Mouse (Mus musculus) adrenal gland, postnatal 4 days (tissue): ENCODE results near the gene Ipcef1. TPM values are rescaled to one million over a fixed set of nuclear protein-coding genes. Genes with fewer than 3 reads are reported as not detected.
"Not testable (repeated sequence)": the region's sequence is repeated elsewhere in the genome, so short reads cannot be mapped to it uniquely, and the experiment has no call there.

Source experiments
- DNase-seq, 2 experiments: peaks; one replicate each; pipeline ENCODE4 v3.0.0; 2021 to 2022; ENCODE audit warnings: low spot score in 2 of 2, mixed read lengths in 2 of 2
- total RNA-seq, 2 experiments: library from RNA; stranded (reverse); gene quantifications; 2 replicates each; pipeline ENCODE4 v1.2.3; 2021

Gene Ipcef1
- total RNA-seq, 2 experiments from 2014 or later = 0.45 to 2.1 TPM

DNA sequence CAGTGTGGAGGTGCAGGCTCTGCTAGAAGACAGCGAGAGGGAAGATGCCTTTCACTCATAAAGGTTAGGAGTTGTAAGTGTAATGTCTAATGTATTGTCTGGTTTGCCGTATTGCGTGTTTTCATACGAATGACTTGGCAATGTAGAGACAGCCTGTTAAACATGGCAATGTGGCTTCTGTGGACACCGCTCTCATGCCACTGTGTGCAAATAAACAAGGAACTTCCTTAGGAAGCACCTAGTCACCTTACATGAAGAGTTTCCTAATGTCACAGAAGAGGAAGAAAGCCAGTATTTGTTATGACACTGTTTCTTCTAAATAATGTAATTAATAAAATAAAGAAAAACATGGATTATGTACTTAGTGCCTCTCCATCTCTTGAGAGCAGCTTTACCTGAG, 15.1 kb downstream of the Ipcef1 start:
- no peak for DNase-seq

GRCm38 (mm10) chr10:7035547-7035946, 16.7 kb downstream of the Ipcef1 start:
- DNase-seq = no peak

- no peak for DNase-seq
These were observed 18.8 kb downstream of the Ipcef1 start for GRCm38 (mm10) chr10:7033459-7033858.

DNA sequence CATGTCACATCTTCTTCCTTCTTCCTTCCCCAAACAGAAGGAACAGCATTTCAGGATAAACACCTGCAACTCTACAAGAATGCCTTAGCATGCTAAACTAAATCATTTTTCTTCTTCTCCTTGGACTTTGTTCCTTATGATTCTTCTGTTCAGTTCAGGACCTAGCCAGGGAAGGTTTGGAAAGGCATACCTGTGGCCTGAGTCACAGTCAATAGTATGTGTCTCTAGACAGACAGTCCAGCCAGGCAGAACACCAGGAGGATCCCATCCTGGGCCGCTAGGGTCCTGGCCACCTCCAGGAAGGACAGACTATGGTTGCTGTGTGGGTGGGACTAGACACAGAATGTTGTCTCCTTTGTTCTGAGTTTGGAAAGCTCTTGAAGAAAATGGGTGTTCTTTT, 27.2 kb downstream of the Ipcef1 start:
- DNase-seq = no peak

- no peak for DNase-seq
These were observed 31.7 kb downstream of the Ipcef1 start for GRCm38 (mm10) chr10:7020551-7020950.

GRCm38 (mm10) chr10:7019781-7020386, 32.4 kb downstream of the Ipcef1 start:
- no peak for DNase-seq

DNA sequence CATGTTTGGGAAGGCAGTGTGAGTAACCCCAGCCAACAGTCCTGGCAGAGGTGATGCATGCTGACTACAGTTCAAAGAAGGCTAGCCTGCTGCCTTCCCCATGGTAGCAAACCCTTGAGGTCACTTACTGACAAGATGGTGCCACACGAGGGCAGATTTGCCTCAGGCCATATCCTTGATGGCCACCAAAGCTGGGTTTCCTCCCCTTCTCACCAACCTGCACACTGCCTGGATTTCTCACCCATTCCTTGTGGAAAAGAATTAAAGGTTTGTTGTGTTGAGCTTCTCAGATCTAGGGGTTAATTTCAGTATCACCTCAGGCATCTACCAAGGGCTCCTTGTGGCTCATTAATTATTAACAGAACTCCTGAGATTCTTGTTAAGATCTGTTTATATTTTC, 37.1 kb downstream of the Ipcef1 start:
- DNase-seq = no peak

DNA sequence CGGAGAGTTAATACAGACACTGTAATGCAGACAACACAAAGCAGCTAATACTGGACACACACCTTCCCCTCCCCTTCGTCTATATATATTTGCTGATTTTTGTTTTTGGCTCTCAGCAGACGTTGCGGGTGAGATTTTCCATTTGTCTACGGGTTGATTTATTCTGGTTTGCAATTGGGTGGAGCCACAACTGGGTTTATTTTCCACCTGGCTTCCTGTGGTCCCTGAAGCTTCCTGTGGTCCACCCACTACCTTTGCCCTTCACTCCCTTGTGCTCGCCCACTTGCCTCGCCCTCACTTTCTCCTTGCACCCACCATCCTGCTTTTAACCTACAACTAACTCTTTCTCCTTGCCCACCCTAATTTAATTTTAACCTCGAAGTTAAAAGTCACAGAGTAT, 41.7 kb downstream of the Ipcef1 start:
- no peak for DNase-seq

GRCm38 (mm10) chr10:7004980-7005538, 47.2 kb downstream of the Ipcef1 start:
- no peak for DNase-seq

- DNase-seq = not testable (repeated sequence)
These were observed 48.4 kb downstream of the Ipcef1 start for GRCm38 (mm10) chr10:7003898-7004297.

DNA sequence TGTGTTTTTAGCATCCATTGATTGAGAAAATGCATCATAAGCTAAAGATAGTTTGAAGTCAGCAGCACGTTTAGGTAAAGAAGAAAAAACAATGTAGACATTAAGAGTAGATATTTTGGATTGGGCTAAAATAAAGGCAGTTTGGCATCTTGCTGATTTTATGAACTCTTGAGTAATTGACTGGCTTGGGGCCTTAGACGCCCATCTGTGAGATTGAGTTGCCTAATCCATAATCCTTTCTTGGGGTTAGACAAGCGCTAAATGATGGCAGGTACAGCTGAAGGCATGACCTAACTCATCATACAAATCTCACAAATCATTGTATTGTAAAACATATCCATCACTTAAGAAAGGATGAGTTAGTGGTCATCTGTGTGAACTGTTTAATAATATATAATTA, 52.9 kb downstream of the Ipcef1 start:
- no peak for DNase-seq

GRCm38 (mm10) chr10:6998576-6999250, 53.6 kb downstream of the Ipcef1 start:
- DNase-seq = no peak

DNA sequence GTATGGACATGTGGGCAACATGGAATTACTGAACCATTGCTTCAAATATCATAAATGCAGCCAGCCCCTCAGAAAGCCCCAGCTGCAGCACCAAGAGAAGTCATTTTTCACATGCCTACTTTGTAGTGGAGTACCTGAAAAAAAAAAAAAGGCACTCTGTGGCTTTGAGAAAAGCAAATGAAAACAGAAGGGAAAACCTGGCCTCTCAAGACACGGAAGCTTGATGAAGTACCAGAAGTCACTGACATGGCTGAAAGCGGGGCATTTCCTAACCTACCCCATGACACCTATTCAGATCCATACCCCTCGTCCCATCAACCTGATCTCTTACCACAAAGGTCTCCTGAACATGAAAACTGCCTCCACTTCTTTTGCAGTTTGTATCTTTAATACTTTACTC, 55.4 kb downstream of the Ipcef1 start:
- no peak for DNase-seq

DNA sequence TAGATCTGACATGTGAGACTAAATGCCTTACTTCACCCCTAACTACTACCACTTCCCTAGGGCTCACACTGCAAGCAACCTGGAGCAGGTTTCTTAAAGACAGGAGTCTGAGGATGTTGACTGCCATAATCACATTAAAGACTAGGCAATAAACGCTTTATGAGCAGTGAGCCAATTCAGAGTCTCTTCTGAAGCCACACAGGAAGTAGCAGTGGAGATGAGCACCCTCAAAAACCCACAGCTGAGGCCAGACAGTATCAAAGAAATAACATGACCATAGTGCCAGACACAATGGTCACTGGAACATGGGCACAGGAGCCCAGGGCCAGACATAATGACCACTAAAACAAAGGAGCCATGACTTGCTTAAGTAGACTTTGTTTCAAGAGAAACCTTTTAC, 63.7 kb downstream of the Ipcef1 start:
- DNase-seq = no peak

DNA sequence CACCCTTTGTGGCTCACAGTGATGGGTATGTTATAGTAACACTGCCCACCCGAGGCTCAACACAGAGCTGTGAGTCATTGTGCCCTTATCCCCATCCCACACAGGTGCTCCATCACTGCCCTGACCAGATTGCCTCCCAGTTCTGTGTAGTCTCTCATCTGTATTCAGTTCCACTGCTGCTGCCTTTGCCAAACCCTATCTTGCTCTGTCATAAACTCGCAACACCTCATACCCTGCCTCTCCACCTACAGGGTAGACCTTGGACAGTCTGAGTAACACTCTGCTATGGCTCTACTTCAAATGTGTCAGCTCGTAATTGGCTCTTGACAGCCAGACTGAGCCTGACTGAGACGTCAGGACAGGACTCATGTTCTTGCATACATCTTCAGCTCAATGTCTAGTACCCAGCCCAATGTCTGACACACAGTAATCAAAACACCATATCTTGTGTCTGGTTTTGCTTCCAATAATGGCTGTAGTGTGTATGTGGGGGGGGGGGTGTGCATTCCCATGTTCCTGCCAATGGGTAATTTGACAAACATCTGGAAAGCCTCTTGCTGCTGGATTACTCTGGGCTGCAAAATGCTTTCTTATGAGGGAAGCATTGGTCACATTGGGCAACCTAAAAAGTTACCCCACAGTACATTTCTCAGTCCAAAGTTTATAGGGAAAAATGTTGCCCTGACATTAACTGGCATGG, 64.7 kb downstream of the Ipcef1 start:
- DNase-seq = no peak

GRCm38 (mm10) chr10:6986246-6986645, 66.0 kb downstream of the Ipcef1 start:
- DNase-seq = no peak

GRCm38 (mm10) chr10:6983431-6983830, 68.8 kb downstream of the Ipcef1 start:
- no peak for DNase-seq

- no peak for DNase-seq
These were observed 69.5 kb downstream of the Ipcef1 start for GRCm38 (mm10) chr10:6982751-6983151.

- no peak for DNase-seq
These were observed 72.0 kb downstream of the Ipcef1 start for GRCm38 (mm10) chr10:6980236-6980635.

DNA sequence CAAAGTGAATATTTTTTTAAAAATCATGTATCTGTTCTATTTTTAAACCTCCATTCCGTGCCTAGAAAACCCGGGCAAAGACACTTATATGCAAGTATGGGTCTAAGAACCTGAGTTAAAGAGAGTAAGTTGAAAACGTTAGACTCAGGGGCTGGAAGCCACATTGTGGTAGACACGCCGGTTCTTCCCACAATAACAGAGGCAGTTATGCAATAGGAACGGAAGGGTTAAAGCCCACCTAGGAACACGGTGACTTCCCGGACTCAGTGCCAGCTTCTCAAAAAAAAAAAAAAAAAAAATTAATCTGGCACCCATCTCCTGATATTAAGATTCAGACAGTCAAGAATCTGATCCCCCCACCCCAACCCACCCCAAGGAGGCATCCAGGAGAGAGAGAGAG, 72.5 kb downstream of the Ipcef1 start:
- DNase-seq = no peak

DNA sequence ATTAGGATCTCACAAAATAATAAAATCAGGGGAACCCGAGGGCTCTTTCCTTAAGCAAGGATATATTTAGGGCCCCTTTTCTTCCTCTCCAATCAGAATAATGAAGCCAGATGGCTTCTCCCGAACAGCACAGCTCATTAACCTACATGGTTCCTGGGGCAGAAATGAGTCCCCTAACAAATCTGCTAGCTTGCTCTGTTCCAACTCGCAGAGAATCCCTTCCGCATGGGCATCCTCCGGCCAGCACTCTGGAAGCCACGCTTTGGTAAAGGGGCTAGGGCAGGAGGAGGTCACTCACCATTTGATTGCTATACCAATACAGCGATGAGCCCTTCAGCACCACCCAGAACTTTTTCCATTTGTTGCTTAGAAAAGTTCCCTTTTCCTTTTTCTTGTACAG, 73.1 kb downstream of the Ipcef1 start:
- DNase-seq = no peak

GRCm38 (mm10) chr10:6978733-6979132, 73.5 kb downstream of the Ipcef1 start:
- DNase-seq = no peak
